Mouse (Mus musculus) stomach, postnatal 0 days (tissue): ENCODE data around the gene Tmem35b.

Experiments
- CTCF ChIP-seq: IDR thresholded peaks from 2 replicates; pipeline ENCODE4 v1.5.1; 2016; ENCODE audit warnings: antibody characterized with exemption, low read depth, mild to moderate bottlenecking, moderate library complexity
- EP300 ChIP-seq: optimal IDR thresholded peaks from 2 replicates; pipeline ENCODE3; 2016; ENCODE audit warnings: antibody characterized with exemption

DNA sequence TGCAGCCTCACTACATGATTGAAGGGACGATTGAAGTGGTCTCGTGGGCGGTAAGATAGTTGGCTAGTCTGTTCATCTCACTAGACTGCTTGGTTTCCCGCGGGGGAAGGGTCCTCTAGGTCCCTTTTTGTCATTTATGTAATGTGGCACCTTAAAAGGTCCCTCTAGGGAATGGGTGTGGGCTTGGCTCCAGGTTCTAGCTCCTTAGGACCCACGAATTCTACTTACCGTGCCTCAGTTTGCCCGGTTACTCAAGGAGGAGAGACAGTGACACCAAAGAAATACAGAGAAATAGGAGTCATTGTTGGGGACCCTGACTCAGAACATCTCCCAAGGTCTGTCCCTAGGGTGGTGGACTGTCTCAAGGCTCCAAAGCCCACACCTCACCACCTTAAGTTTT lies 44.2 kb downstream of the Tmem35b start:
- TF ChIP-seq EP300 (no peak), CTCF (no peak)
